Mouse (Mus musculus) liver, adult 10 weeks (tissue): ENCODE results near the gene Gm10229. TPM values are rescaled to one million over a fixed set of nuclear protein-coding genes. Genes with fewer than 3 reads are reported as not detected.

ENCODE experiments used
- polyA plus RNA-seq: library from polyadenylated mRNA; stranded (reverse); fragments of 350-450 nt; fragmentation: Illumina TruSeq; extraction: RNeasy Lipid Tissue Mini Kit (QIAGEN cat#74804); gene quantifications from one replicate; pipeline ENCODE4 v1.2.3, GENCODE M21; 2014; ENCODE audit warnings: low read depth, low replicate concordance

Gm10229 gene
- not detected for polyA plus RNA-seq

GRCm38 (mm10) chr16:89014984-89015383 lies at the start of gene Gm10229:
Gene Gm10229 (plus strand): TSS chr16:89015284.

GRCm38 (mm10) chr16:89010659-89011058 lies 4.4 kb upstream of the Gm10229 start, which contains the start of gene Krtap22-2:
Gene Krtap22-2 (minus strand): TSS chr16:89010759.

GRCm38 (mm10) chr16:89031399-89031798 lies 16.3 kb downstream of the Gm10229 start, which contains the start of gene Krtap6-1:
Gene Krtap6-1 (plus strand): TSS chr16:89031699.

GRCm38 (mm10) chr16:89041372-89041771 lies 26.3 kb downstream of the Gm10229 start, which contains the start of gene Gm10228:
Gene Gm10228 (minus strand): TSS chr16:89041472.

GRCm38 (mm10) chr16:89047783-89048182 lies 32.7 kb downstream of the Gm10229 start, which contains the start of gene Krtap6-5:
Gene Krtap6-5 (minus strand): TSS chr16:89047883.

GRCm38 (mm10) chr16:89063902-89064301 lies 48.8 kb downstream of the Gm10229 start, which contains the start of gene 1110025L11Rik:
Gene 1110025L11Rik (minus strand): TSS chr16:89064002.

Other genes with a start within 250 kb of the Gm10229 start
- gene 2310057N15Rik, start 241.1 kb upstream of the Gm10229 start, polyA plus RNA-seq = not detected
- gene Gm5965, start 237.4 kb upstream of the Gm10229 start, polyA plus RNA-seq = not detected
- not detected for gene Gm20741, start 203.1 kb upstream of the Gm10229 start, polyA plus RNA-seq
- not detected for gene Krtap15, start 195.1 kb upstream of the Gm10229 start, polyA plus RNA-seq
- not detected for gene Krtap14, start 189.1 kb upstream of the Gm10229 start, polyA plus RNA-seq
- gene Krtap19-1, start 145.9 kb upstream of the Gm10229 start, polyA plus RNA-seq = not detected
- gene Krtap19-2, start 141.0 kb upstream of the Gm10229 start, polyA plus RNA-seq = not detected
- gene Krtap19-3, start 137.2 kb upstream of the Gm10229 start, polyA plus RNA-seq = not detected
- gene Krtap19-4, start 130.2 kb upstream of the Gm10229 start, polyA plus RNA-seq = not detected
- gene Krtap19-5, start 118.8 kb upstream of the Gm10229 start, polyA plus RNA-seq = not detected
- not detected for gene Krtap19-9b, start 83.0 kb upstream of the Gm10229 start, polyA plus RNA-seq
- gene Krtap16-3, start 52.4 kb upstream of the Gm10229 start, polyA plus RNA-seq = not detected
- gene Krtap22-2, start 4.5 kb upstream of the Gm10229 start, polyA plus RNA-seq = not detected
- gene Krtap6-1, start 16.4 kb downstream of the Gm10229 start, polyA plus RNA-seq = not detected
- gene Gm10228, start 26.2 kb downstream of the Gm10229 start, polyA plus RNA-seq = not detected
- gene Krtap6-5, start 32.6 kb downstream of the Gm10229 start, polyA plus RNA-seq = not detected
- gene 1110025L11Rik, start 48.7 kb downstream of the Gm10229 start, polyA plus RNA-seq = not detected
- gene Krtap6-3, start 68.7 kb downstream of the Gm10229 start, polyA plus RNA-seq = not detected
- gene Gm6358, start 125.6 kb downstream of the Gm10229 start, polyA plus RNA-seq = not detected
- gene Gm10061, start 135.8 kb downstream of the Gm10229 start, polyA plus RNA-seq = not detected
- not detected for gene Gm9789, start 142.7 kb downstream of the Gm10229 start, polyA plus RNA-seq
- not detected for gene Gm7735, start 154.2 kb downstream of the Gm10229 start, polyA plus RNA-seq
- gene 1110057P08Rik, start 159.5 kb downstream of the Gm10229 start, polyA plus RNA-seq = not detected
- gene Krtap20-2, start 190.6 kb downstream of the Gm10229 start, polyA plus RNA-seq = not detected